Mouse (Mus musculus) kidney, adult 8-10 months (tissue): ENCODE results near the gene Rps6kb2.

Experiments used
- DNase-seq, 2 experiments: peaks; one replicate each; pipeline ENCODE4 v3.0.0; 2022

The Rps6kb2 gene

DNA sequence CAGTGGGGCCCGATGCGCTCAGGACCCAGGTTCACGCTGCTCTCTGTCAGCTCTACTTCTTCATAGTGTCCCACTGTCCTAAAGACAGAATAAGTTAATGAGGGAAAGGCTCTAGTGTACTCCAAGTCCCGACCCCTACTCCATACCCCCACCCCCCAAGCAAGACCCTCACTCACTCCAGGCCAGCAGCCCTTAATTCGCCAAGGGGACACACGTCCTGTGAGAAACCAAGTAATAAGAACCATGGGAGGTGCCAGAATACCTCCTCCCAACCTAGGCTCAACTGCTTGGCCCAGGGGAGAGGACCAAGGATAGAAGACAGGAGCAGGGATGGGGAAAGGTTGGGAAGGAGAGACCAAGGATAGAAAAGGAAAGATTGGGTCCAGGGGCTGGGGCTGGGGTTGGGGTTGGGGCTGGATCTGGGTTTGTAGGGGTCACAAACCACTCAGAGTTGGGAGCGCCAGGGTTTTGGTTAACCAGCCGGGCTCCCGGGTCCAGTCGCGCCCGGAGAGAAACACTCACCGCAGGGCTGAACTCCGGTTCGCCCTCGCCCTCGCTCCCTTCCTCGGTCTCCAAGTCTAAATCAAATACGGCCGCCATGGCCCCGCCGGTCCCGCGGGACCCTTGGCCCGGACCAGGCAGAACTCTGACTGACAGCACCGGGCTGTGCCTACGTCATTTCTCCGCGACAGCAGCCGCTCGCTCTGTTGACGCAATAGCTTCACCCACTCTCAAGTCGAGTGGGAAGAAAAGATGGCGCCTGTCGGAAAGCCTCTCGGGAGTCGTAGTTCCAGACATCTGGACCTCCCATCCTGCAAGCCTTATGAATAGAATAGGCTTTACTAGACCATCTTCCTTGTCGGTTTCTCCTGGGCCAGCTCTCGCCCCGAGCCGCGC, at the start of gene Rps6kb2:
Gene Rps6kb2, minus strand, starts transcription at position 709 of the 897 bp plus-strand sequence.
- DNase-seq, result peak; percentile 97 to 98

DNA sequence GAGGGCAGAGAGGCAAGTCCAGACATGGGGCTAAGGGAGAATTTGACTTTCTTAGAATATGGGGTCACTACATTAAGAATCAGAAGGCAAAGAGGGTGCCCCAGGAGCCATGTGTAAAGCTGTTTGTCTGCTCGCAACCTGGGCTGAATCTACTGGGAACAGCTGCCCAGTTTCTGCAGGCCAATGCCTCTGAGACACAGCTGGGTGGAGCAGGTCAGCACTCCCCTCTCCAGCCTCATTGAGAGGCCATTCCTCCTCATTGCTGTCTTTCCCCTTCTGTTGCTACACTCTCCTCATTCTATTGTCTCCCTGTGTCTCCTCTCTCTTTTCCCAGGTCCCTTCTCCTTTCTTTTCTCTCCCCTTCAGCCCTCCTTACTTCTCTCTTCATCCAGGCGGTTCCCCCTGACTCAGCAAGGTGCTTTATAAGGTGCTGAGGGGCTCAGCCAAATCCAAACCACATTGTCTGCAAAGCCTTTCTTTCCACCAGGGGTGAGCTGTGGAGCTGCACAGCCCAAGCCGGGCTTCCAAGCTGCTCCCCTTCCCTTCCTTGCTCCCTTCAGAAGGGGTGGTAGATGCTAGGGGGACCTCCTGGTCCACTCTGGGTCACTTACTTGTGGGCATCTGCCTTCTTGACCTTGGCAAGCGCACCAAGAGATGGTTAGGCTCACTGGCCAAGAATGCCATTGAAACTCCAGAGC, 48.9 kb upstream of the Rps6kb2 start:
- DNase-seq, result no peak

DNA sequence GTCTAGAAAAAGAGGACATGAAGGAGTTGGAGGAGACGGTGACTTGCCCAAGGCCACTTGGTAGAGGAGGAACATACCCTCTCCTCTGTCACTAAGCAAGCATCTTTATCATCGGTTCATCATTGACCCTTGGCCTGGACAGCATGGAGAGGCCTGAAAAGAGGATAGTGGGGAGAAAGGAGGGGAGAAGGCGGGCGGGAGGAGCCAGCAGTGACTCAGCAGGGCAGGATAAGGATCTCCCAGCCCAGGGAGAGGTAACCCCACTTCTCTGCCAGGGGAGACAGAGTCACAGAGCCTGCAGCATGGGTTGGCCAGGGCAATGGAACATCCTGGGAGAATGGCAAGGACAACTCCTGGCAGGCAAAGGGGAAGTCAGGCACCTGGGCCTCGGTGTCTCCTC, 45.4 kb upstream of the Rps6kb2 start:
- no peak for DNase-seq

DNA sequence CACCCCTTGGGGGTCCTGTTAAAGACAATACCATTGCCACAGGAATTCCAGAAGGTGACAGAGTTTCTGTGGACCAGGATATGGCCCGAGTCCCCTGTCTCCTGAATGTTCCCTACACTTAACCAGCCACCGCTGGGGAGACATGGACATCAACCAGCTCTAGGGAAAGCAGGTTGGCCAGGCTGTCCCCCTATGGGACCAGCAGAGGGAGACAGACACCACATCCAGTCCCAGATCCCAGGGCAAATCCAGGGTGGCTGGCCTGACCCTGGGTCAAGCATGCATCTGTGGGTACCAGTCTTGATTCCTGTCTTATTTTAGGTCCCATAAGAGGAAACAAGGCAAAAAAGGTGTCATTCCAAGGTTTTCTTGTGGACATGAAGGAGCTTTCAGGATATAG, 43.8 kb upstream of the Rps6kb2 start:
- DNase-seq, result peak; percentile 73 to 85

DNA sequence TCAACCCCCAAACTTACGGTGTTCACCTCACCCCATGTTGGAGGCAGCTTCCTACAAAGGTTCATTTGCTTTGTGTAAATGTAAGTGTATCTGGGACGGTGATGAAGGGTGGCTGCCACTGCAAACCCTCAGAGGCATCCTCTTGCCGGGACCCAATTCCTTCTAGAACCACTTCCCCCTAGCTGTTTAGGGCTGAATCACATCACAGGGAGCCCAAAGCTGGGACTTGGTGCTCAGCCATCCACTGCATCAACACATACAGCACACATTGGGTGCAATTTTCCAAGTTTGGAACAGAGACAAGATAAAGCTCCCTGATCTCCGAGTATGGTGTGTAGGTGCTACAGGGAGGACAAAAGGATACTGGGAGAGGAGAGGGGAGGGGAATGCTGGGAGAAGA, 41.7 kb upstream of the Rps6kb2 start:
- no peak for DNase-seq

DNA sequence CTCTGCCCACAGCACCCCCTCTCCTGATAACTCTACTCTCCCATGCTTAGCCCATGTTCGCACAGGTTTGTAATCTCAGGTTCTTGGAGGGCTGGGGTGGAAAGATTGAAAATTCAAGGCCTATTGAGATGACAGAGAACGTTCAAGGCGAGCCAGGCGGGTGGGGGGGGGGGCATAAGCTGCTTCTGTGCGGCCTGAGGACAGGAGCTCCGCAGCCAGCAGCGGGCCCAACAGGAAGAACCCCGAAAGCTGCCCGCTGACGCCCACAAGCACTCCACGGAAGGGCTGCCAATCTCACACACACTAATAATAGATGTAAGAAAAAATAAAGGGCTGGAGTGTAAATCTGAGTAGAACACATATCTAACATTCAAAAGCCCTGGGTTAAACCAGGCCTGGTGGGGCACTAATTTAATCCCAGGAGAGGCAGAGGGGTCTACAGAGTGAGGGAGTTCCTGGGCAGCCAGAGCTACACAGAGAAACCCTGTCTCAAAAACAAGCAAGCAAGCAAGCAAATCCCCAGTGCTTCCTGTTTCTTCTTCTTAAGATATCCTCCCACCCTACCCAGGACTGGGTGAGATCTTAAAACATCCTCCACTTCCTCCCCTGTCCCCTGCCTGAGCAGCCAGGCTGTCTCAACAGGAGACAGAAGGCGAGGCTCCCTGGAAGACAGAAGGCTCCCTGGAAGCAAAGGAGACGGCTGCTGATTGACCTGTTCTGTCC, 40.6 kb upstream of the Rps6kb2 start:
- DNase-seq, result no peak

DNA sequence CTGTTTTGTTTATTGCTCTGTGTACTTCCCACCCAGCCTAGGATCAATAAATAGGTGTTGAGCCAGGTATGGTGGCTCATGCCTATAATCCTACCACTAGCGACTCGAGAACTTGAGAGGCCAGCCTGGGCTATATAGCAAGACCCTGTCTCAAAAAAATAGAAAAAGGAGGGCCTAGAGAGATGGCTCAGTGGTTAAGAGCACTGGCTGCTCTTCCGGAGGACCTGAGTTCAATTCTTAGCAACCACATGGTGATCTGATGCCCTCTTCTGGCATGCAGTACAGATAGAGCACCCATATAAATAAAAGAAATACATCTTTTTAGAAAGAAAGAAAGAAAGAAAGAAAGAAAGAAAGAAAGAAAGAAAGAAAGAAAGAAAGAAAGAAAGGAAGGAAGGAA, 40.0 kb upstream of the Rps6kb2 start:
- no peak for DNase-seq

DNA sequence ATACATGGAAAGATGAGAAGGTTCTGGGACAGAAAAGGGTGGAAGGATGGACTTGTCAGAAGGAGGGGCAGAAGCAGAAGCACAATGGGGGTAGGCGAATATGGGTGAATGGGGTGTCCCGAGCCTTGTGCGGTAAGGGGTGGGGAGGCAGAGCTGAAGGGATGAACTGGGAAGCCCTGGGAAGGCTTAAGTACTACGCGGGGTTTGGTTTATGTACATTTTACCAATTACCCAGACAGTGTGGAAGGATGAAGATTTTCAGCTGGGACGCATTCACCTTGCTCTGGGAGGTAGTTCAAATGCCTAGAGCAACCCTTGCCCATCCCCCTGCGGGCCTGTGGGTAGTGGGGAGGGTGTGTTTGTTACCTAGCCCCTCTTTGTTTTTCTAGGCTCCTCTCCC, 39.0 kb upstream of the Rps6kb2 start:
- no peak for DNase-seq

DNA sequence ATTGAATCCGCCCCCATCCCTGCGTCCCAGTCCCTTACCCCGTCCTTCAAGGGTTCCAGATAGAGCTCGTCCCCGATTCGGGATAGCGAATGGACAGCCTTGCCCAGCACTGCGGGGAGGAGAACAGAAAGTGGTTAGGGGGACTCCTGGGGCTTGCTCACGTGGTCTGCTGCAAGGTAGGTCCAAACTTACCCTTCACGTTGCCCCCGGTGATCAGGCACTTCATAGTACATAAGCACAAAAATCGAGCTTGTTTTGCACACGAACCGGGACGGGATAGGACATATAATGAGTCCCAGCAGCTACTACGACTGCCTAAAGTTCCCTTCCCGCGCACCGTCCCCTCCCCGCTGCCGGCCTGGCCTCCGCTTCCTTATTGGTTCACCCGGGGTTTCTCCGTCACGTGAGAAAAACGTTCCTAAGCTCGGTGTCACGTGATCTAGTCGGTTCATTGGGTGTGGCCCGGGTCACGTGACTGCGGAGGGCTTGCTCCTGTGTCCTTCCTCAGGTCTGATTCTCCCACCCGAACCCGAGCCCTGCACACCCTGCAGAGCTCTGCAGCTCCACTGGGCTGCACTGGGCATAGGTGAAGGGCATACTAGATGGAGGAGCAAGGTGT, 38.2 kb upstream of the Rps6kb2 start, which contains the start of gene Rad9a:
Gene Rad9a, minus strand, starts transcription at position 372 of the 619 bp plus-strand sequence.
- peak; percentile 98 for DNase-seq

DNA sequence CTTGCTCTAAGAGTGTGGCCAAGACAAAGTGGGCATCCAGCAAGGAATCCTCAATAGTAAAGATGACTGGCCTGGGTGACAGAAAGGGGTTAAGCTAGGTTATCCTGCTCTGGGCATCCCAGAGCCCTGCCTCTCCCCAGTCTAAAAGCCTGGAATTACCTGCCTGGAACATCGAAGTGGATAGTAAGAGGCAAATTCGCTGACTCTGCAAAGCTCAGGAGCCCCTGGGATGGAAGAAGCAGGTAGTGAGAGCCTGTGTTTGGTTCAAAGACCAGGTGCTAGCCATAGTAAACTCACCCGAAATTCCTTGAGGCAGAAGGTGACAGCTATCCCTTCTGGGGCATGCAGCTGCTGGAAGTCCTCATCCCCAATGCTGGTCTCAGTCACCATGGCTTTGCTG, 34.0 kb upstream of the Rps6kb2 start:
- DNase-seq, result no peak

DNA sequence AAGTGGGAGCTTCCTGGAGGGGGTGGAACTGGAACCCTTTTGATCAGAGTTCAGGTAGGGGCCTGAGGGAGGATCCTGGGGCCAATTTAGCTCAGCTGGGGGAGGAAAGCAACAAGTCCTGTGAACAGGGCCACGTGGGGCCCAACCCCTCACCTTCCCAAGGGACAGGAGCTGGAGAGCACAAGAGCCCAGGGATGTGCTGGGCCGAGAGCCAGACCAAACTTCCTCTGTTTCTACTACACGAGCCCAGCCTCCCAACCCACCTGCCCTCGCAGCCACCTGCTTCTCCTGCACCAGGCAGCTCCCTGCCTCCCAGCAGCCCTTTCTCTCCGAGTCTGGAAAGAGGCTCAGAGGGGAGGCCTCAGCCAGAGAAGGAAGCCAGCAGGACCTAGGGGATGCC, 33.4 kb upstream of the Rps6kb2 start:
- DNase-seq, result no peak

DNA sequence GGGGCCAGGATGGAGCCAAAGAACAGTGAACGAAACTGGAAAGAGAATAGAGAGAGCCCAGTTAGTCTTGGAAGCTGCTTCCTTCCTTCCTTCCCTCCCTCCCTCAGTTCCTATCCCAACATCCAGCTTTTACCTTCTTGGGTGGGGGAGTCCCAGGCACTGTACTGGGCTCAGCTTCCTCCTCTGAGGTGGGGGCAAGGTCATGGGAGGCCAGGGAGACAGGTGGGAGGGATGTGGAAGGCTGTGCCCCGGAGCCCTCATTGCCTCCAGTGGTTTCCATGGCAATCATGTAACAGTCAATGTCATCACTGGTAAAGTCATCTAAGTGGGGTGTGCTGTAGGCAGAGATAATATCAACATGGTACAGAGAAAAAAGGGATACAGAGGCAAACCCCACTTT, 32.9 kb upstream of the Rps6kb2 start:
- DNase-seq, result no peak

DNA sequence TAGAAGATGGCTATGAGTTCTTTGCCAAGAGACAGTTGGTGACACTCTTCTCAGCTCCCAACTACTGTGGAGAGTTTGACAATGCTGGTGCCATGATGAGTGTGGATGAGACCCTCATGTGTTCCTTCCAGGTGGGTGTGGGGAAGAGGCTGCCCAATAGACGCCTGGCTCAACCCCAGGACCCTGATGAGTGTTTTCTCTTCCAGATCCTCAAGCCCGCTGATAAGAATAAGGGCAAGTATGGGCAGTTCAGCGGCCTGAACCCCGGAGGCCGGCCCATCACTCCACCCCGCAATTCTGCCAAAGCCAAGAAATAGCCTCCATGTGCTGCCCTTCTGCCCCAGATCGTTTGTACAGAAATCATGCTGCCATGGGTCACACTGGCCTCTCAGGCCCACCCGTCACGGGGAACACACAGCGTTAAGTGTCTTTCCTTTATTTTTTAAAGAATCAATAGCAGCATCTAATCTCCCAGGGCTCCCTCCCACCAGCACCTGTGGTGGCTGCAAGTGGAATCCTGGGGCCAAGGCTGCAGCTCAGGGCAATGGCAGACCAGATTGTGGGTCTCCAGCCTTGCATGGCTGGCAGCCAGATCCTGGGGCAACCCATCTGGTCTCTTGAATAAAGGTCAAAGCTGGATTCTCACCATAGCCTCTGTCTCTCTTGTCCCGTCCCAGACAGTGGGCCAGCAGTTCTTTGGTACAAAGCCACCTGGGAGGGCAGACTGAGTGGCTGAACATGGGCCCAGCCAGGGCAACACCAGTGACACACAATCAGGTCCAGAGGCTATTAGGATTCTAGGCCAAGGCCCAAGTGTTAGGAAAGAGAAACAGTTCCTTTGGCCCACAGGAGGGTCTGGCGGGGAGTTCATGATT, 31.9 kb upstream of the Rps6kb2 start:
- no peak for DNase-seq

DNA sequence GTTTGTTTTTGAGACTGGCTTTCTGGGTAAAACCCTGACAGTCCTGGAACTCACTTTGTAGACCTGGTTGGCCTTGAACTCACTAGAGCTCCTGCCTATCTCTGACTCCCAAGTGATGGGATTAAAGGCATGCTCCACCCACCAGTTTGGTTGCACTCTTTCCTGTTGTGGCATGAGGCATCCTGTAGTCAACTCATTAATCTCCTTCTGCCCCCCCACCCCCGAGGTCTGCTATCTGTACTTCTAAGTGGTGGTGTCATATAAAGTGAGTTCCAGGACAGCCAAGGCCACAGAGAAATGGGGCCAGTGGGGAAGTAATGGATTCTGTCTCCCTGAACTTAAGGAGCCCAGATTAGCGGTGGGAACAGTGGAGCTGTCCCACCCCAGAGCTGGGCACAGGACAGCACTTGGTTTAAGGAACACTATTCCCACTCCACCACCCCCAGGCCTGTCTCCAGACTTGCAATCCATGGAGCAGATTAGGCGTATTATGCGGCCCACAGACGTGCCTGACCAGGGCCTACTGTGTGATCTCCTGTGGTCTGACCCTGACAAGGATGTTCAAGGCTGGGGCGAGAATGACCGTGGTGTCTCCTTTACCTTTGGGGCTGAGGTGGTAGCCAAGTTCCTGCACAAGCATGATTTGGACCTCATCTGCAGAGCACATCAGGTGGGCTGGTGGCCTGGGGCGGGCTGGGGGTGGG, 31.0 kb upstream of the Rps6kb2 start:
- no peak for DNase-seq

DNA sequence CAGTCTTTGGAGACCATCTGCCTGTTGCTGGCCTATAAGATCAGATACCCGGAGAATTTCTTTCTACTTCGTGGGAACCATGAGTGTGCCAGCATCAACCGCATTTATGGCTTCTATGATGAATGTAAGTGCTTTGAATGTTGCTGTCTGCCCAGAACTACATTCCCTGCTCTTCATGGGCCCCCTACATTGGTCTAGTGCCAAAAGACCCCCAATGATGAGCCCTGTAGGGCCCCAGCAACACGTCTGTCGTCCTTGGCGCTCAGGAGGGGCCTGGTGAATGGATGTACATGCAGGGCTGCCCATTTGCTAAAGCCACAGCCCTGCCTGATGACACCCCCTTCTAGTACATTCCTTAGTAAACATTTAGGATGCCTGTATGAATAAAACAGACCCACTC, 30.0 kb upstream of the Rps6kb2 start:
- no peak for DNase-seq

DNA sequence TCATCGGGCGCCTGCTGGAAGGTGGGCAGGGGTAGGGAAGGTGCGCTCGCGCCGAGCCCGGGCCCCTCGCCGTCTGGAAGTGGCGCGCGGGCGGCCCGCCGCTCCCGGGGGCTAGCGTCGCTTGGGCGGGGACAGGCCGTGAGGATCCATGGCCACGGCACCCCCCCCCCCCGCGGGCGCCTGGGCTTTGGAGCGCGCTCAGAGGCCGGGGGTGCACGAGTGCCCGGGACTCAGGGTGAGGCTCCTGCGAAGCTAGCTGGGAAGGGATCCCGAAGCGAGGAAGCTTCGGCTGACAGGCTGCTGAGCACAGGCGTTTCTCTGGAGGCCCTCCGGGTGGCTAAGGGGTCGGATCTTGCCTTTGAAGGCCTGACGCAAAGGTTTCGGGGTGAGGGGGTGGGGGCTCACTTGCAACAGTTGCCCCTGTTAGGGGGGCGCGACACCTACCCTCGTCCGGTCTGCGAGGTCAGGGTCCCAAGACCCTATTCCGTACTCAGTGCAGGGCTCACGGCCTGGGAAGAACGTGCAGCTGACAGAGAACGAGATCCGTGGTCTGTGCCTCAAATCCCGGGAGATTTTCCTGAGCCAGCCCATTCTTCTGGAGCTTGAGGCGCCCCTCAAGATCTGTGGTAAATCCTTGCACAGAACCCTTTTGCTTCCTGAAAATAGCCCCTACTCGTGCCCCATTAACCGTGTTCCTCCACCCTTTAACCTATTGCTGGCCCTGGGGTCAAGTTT, 29.3 kb upstream of the Rps6kb2 start:
- no peak for DNase-seq

DNA sequence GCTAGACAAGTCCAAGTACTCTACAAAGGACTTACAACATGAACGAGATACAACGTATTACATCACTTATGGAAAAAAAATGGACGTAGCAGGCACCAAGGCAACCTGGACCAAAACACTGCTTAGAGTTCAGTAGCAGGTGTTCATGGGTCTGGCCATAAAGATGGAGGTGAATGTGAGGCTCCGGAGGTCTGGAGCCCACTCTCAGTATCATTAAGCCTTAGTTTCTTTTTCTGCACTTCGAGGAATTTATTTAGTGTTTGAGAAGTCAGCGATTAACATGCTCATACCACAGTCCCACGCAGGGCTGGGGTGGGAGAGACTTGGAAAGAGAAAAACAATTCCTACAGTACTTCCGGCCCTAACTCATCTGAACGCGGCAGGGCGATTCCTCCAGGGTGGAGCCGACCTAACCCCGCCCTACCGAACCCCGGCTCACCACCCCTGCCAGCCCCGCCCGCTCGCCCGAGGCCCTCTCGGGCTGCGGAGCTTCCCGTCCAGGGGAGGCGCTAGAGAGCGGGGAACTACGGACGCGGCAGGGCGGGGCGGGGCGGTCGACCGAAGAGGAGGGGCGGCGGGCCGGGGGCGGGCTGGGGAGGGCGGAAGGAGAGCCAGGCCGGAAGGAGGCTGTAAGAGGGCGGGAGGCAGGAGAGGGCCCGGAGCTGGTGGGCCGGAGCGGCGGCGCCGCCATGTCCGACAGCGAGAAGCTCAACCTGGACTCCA, 28.5 kb upstream of the Rps6kb2 start, which contains the start of gene Ppp1ca:
Gene Ppp1ca, plus strand, starts transcription at position 538 of the 723 bp plus-strand sequence.
- DNase-seq, result peak; percentile 91 to 92

DNA sequence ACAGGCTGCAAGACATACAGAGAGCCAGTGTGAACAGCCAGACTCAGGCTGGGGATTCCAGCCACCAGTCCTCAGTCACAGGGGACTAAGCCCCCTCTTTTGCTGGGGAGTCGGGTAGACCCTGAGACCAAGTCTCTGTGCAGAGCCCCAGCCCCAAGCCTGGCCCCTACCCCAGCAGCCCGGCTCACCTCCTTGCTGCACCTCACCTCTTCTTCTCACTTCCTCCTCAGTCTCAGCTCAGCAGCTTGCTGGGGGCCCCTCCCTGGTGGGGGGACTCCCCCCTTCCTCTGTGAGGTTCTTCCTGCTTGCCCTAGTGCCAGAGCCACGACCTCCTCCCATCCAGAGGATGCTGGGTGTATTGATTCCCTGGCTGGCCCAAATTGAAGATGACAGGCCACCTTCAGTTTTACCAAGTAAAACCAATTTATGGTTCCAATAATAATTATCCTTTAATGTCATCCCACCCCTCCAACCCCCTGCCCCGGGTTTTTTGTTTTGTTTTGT, 27.7 kb upstream of the Rps6kb2 start, which contains the start of gene Tbc1d10c:
Gene Tbc1d10c, minus strand, starts transcription at position 454 of the 504 bp plus-strand sequence.
- DNase-seq, result no peak

DNA sequence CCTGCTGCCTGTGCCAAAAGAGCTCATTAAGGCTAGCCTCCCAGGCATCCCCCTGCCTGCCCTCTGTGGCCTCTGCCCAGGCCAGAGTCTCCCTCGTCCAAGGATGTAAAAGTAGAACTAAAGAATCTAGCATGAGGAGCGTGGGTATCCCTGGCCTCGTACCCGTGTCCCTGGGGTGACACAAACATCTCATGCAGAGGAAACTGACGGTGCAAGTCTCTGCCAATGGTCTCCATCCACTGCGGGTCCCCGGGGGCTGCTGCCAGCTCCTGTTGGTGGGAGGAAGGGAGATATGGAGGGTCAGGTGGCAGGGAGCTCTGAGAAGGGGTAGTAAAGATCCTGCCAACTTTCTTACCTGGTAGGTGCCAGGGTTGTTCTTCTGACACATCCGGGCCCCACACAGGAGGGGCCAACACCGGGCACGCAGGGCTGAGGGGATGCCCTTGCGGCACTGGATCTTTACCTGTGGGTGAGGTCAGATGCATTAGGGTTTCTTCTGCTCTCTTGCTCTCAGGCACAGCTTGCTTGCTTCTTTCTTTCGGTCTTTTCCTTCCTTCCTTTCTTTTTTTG, 26.0 kb upstream of the Rps6kb2 start:
- no peak for DNase-seq
